Mouse (Mus musculus) G1E (cell line): ENCODE results near the gene Kremen2. TPM values are rescaled to one million over a fixed set of nuclear protein-coding genes. Genes with fewer than 3 reads are reported as not detected.

ENCODE experiments used
- ATAC-seq: 2 replicates; pipeline ENCODE4 v1.8.0; 2016; ENCODE audit warnings: mild to moderate bottlenecking; ENCODE audit not compliant: insufficient number of reproducible peaks, poor library complexity, low FRiP score, severe bottlenecking; ENCODE audit errors: extremely low read depth
- DNase-seq: peaks from one replicate; pipeline ENCODE4 v3.0.0; 2012; ENCODE audit warnings: low spot score
- H3K27me3 ChIP-seq: 2 replicates; pipeline ENCODE4 v1.6.1; 2012; ENCODE audit warnings: mild to moderate bottlenecking, low read length, inconsistent platforms; ENCODE audit not compliant: insufficient read depth
- H3K36me3 ChIP-seq: replicated peaks from 2 replicates; pipeline ENCODE3; 2012; ENCODE audit warnings: mild to moderate bottlenecking, inconsistent platforms
- H3K4me1 ChIP-seq: 2 replicates; pipeline ENCODE4 v1.6.1; 2012; ENCODE audit warnings: low read depth, low read length, inconsistent platforms, mixed read lengths; ENCODE audit not compliant: insufficient read depth
- H3K4me3 ChIP-seq: 2 replicates; pipeline ENCODE4 v1.5.1; 2012; ENCODE audit warnings: low read depth, mild to moderate bottlenecking, inconsistent platforms, low read length, moderate library complexity, mixed read lengths
- H3K9me3 ChIP-seq: replicated peaks from 2 replicates; pipeline ENCODE4 v1.6.1; 2012; ENCODE audit warnings: inconsistent platforms
- CTCF ChIP-seq: IDR thresholded peaks from 2 replicates; pipeline ENCODE4 v1.5.1; 2012; ENCODE audit warnings: low read depth, low read length, inconsistent platforms, mixed read lengths
- GATA1 ChIP-seq: IDR thresholded peaks from 2 replicates; pipeline ENCODE4 v1.6.1; 2012; ENCODE audit warnings: borderline replicate concordance, low read length, inconsistent platforms, mixed read lengths
- GATA2 ChIP-seq: IDR thresholded peaks from 2 replicates; pipeline ENCODE4 v1.6.1; 2012; ENCODE audit warnings: low read depth, low read length, inconsistent platforms, borderline replicate concordance
- POLR2AphosphoS5 ChIP-seq: IDR thresholded peaks from 2 replicates; pipeline ENCODE4 v1.6.1; 2012; ENCODE audit warnings: low read depth, low read length, inconsistent platforms; ENCODE audit not compliant: insufficient replicate concordance
- TAL1 ChIP-seq: conservative IDR thresholded peaks from 2 replicates; pipeline ENCODE4 v1.6.1; 2012; ENCODE audit warnings: low read depth, low read length, inconsistent platforms, mixed read lengths
- polyA plus RNA-seq: library from polyadenylated mRNA; stranded (reverse); fragments of >175 nt; gene quantifications from 2 replicates; pipeline ENCODE4 v1.2.3, GENCODE M21; 2012
- total RNA-seq, 2 experiments: library from RNA; stranded (forward) in 1 of 2; stranded (reverse) in 1 of 2; fragments of 200-1000 nt in 1 of 2; fragments of >200 nt in 1 of 2; fragmentation: Nextera tagmentation in 1 of 2; gene quantifications; 2 replicates each; pipeline ENCODE4 v1.2.3; 2014 to 2017

Gene Kremen2
- total and polyA plus RNA-seq, 3 experiments = 0.05 to 1.4 TPM; not detected in 1

GRCm38 (mm10) chr17:23739202-23740135 is 6.2 kb downstream of the Kremen2 start:
- H3K9me3 ChIP-seq = no peaks in the 10 kb centered on the region
- peaks cover 31% of the 10 kb centered on the region for H3K4me1 ChIP-seq
- DNase-seq = no peak
- TF ChIP-seq GATA1 (no peak), TAL1 (no peak), CTCF (no peak), GATA2 (no peak), POLR2AphosphoS5 (no peak)
- H3K4me3 ChIP-seq = peak overlapping the region; percentile 70
- no peak for ATAC-seq
- H3K27me3 ChIP-seq = peaks cover 63% of the 10 kb centered on the region
- H3K36me3 ChIP-seq = peaks cover 33% of the 10 kb centered on the region

- H3K4me3 ChIP-seq = no peak overlapping the region
- TF ChIP-seq GATA1 = no peak
- TF ChIP-seq TAL1 = no peak
- TF ChIP-seq CTCF = no peak
- no peak for TF ChIP-seq POLR2AphosphoS5
- no peak for TF ChIP-seq GATA2
- H3K27me3 ChIP-seq = peaks cover 59% of the 10 kb centered on the region
Observed at GRCm38 (mm10) chr17:23738836-23739201, 6.8 kb downstream of the Kremen2 start.

DNA sequence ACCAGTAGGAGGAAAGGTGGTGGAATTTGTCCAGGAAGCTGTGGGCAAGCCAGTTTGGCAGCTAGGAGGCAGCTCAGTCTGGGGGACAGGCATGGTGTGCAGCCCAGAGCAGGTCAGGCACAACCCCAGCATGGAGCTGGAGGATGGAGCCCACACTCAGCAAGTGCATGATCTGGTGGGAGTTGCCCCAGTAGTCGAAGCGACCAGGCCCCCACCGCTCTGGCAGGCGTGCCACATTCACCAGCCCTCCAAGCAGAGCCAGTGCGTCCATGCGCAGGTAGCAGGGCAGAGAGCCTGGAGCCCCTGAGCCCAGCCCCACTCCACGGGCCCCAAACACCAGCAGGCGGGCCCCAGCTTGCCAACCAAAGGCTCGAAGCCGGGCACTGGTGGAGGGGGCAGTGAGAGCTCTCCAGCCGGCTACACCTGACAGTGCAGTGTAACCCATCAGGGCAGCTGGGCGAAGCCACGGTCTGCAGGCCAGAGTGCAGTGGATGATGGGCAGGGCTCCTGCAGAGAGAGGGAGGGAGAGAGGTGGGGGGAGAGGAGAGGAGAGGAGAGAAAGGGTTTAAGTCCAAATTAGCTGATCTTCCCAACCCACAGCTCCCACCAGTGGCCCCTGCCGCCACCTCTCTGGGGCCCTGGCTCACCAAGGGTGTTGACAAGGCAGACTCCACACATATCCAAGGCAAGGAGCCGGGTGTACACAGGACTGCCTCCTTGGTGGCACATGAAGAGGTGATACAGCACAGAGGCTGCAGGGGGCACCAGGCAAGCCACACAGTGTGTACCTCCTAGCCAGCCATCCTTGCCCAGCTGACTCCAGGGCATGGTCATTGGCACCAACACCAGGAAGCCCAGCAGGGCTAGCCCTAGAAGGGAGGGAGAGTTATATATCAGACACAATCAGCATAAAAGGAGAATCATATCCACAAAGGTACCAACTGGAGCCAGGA is 7.9 kb downstream of the Kremen2 start:
- H3K4me1 ChIP-seq = peaks cover 25% of the 10 kb centered on the region
- no peaks in the 10 kb centered on the region for H3K9me3 ChIP-seq
- ATAC-seq = no peak
- peaks cover 49% of the 10 kb centered on the region for H3K36me3 ChIP-seq
- peaks cover 50% of the 10 kb centered on the region for H3K27me3 ChIP-seq
- DNase-seq = no peak
- H3K4me3 ChIP-seq = 0 out of 2 replicates have a peak overlapping the region, but pooled peaks have one; percentile 5
- no peak for TF ChIP-seq GATA1
- TF ChIP-seq TAL1 = no peak
- TF ChIP-seq CTCF = no peak
- no peak for TF ChIP-seq GATA2
- TF ChIP-seq POLR2AphosphoS5 = no peak

More at GRCm38 (mm10) chr17:23738836-23739201, 6.8 kb downstream of the Kremen2 start:
- Histone ChIP-seq H3K4me1 (peaks cover 30% of the 10 kb centered on the region), H3K9me3 (no peaks in the 10 kb centered on the region), H3K36me3 (peaks cover 39% of the 10 kb centered on the region)
- DNase-seq (no peak), ATAC-seq (no peak)

DNA sequence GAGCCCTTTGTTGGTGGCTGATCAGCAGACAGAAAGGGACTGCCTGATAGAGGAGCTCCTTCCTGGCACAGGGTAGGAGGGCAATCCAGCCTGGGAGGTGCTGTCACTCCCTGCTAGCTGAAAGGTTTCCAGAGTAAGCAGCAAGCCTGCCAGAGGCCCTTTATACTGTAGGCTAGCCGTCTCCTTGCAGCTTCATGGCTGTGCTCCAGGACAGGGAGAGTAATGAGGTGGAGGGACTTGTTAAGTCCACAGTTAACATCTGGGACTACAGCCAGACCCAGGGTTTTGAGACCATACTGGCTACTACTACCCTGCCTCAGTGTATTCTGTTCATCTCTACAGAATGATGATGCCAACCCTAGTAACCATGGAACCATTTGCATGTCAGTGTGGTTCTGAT is 11.3 kb downstream of the Kremen2 start:
- Histone ChIP-seq H3K4me3 (no peak overlapping the region), H3K4me1 (peaks cover 14% of the 10 kb centered on the region), H3K27me3 (peaks cover 17% of the 10 kb centered on the region), H3K9me3 (no peaks in the 10 kb centered on the region), H3K36me3 (peaks cover 66% of the 10 kb centered on the region)
- ATAC-seq (no peak), DNase-seq (no peak)
- TF ChIP-seq CTCF (no peak), GATA1 (no peak), POLR2AphosphoS5 (no peak), TAL1 (no peak), GATA2 (no peak)

GRCm38 (mm10) chr17:23730441-23730840 is 15.2 kb downstream of the Kremen2 start:
- Histone ChIP-seq H3K36me3 (peaks cover 46% of the 10 kb centered on the region), H3K4me1 (peaks cover 24% of the 10 kb centered on the region), H3K9me3 (no peaks in the 10 kb centered on the region), H3K27me3 (no peaks in the 10 kb centered on the region), H3K4me3 (no peak overlapping the region)
- DNase-seq (no peak), ATAC-seq (no peak)
- TF ChIP-seq GATA1 (no peak), GATA2 (no peak), CTCF (no peak), POLR2AphosphoS5 (no peak), TAL1 (no peak)
